Mouse (Mus musculus) intestine, postnatal 0 days (tissue): ENCODE data around the gene Gtpbp8. TPM values are rescaled to one million over a fixed set of nuclear protein-coding genes. Genes with fewer than 3 reads are reported as not detected.
A peak's percentile ranks its signal among the peaks of the same experiment; 100 is the strongest.

ENCODE experiments used
- ATAC-seq: fragments of 200-750 bp; cut with Nextera tagmentation; 2 replicates; pipeline ENCODE4 v1.8.0; 2017; ENCODE audit warnings: mild to moderate bottlenecking, moderate TSS enrichment, moderate library complexity
- H3K27ac ChIP-seq: fragments of 300-500 bp; sonication (generic); 2 replicates; pipeline ENCODE4 v1.5.1; 2014; ENCODE audit warnings: mild to moderate bottlenecking, low read depth, low read length, moderate library complexity
- H3K27me3 ChIP-seq: fragments of 300-500 bp; sonication (generic); replicated peaks from 2 replicates; pipeline ENCODE4 v1.6.1; 2014; ENCODE audit warnings: low read length, mixed read lengths; ENCODE audit not compliant: control insufficient read depth, insufficient read depth
- H3K36me3 ChIP-seq: fragments of 300-500 bp; sonication (generic); 2 replicates; pipeline ENCODE4 v1.6.1; 2014; ENCODE audit warnings: mild to moderate bottlenecking, moderate library complexity; ENCODE audit not compliant: control insufficient read depth, insufficient read depth
- H3K4me1 ChIP-seq: fragments of 300-500 bp; sonication (generic); replicated peaks from 2 replicates; pipeline ENCODE4 v1.6.1; 2014; ENCODE audit warnings: antibody characterized with exemption, low read length, mixed read lengths; ENCODE audit not compliant: control insufficient read depth, insufficient read depth
- H3K4me2 ChIP-seq: fragments of 300-500 bp; sonication (generic); replicated peaks from 2 replicates; pipeline ENCODE4 v1.6.1; 2014; ENCODE audit warnings: low read depth, mild to moderate bottlenecking, moderate library complexity
- H3K4me3 ChIP-seq: fragments of 300-500 bp; sonication (generic); 2 replicates; pipeline ENCODE4 v1.5.1; 2014; ENCODE audit warnings: low read depth, low read length
- H3K9ac ChIP-seq: fragments of 300-500 bp; sonication (generic); 2 replicates; pipeline ENCODE4 v1.6.1; 2014; ENCODE audit warnings: mild to moderate bottlenecking, low read depth, low read length
- H3K9me3 ChIP-seq: fragments of 300-500 bp; sonication (generic); 2 replicates; pipeline ENCODE4 v1.6.1; 2016; ENCODE audit warnings: mixed run types; ENCODE audit not compliant: control insufficient read depth
- CTCF ChIP-seq: sonication (generic); IDR thresholded peaks from 2 replicates; pipeline ENCODE4 v1.5.1; 2016; ENCODE audit warnings: low read depth, mild to moderate bottlenecking, control low read depth, antibody characterized with exemption, moderate library complexity
- WGBS: fragments of 180-500 bp; shearing (Covaris S2); extraction: QIAGEN DNeasy Blood & Tissue Kit; methylation state at CpG from one replicate; pipeline ENCODE4 v1.1.7; 2014; 5-methylcytosine and 5-hydroxymethylcytosine counted together
- polyA plus RNA-seq: library from polyadenylated mRNA; unstranded; fragments of >200 nt; fragmentation: Nextera tagmentation; extraction: Ambion mirVana; gene quantifications from 2 replicates; pipeline ENCODE4 v1.2.1, GENCODE M21; 2015

The Gtpbp8 gene
- polyA plus RNA-seq, result 21.5 and 24.5 TPM in 2 replicates

DNA sequence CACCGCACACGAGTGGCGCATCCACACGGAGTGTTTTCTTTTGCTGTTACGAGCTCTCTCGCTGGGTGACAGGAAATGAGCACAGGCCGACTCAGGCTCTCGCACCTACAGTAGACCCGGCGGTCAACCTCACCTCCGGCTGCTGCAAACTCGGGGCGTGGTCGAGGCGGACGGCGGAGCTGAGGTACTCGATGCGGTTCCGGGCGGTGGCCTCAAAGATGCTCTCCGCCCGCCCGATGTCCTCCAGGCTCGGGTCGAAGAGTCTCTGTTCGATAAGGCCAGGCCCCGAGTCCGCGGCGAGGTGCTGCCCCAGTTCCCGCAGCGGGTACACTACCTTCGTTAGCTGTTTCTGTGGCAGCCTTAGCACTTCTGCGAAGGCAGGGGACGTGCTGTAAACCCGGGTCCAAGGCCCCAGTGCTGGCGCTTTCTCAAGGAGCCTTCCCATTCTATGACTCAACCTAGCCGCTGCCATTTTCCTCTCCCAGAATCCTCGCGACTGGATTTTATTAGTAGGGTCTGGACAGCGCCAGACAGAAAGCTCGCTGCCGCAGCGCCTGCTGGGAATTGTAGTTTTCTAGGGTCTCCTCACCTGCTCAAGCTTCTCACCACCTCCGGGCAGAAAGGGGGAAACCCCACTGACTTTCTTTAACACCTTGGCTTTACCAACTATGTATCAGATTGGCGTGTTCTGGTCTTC is at the start of gene Gtpbp8:
TSS of gene Gtpbp8 (minus strand) at position 498 of the 697 bp plus-strand sequence.
- TF ChIP-seq CTCF, result no peak
- Histone ChIP-seq H3K27me3 (no peaks in the 10 kb centered on the region), H3K4me3 (peak within 1 kb of the TSS; percentile 78), H3K36me3 (peaks cover 8% of the 10 kb centered on the region), H3K9me3 (no peaks in the 10 kb centered on the region), H3K27ac (peak within 1 kb of the TSS; percentile 96), H3K9ac (peak within 1 kb of the TSS; percentile 84), H3K4me2 (peak within 1 kb of the TSS; percentile 77), H3K4me1 (0 out of 2 replicates have a peak, but pooled peaks cover 7% of the 10 kb centered on the region)
- peak; percentile 97 for ATAC-seq
- under 1% methylated on average over 47 of the region's 47 CpGs for WGBS

DNA sequence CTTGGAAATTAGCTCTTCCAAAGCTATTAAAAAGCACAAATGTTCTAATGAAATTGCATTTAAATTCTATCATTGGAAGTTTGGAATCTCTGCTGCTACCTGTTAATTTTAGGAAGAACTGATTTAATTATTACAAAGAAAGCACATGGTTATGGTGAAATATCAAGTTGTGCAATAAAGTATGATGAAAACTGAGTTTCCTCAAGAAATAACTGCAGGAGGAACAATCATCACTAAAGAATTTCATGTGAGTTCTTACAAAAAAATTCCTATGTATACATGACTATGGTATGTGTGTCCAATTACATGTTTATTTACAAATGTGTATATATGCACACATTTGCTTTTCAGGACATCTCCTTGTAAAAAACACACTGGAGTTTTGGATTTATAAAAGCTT is 48.3 kb upstream of the Gtpbp8 start:
- no peaks in the 10 kb centered on the region for H3K9me3 ChIP-seq
- no peak for TF ChIP-seq CTCF
- H3K27me3 ChIP-seq, result no peaks in the 10 kb centered on the region
- H3K4me1 ChIP-seq, result no peaks in the 10 kb centered on the region
- H3K4me2 ChIP-seq, result no peak overlapping the region
- H3K36me3 ChIP-seq, result no peaks in the 10 kb centered on the region
- H3K4me3 ChIP-seq, result no peak overlapping the region
- ATAC-seq, result no peak
- H3K9ac ChIP-seq, result no peak overlapping the region
- no peak overlapping the region for H3K27ac ChIP-seq

DNA sequence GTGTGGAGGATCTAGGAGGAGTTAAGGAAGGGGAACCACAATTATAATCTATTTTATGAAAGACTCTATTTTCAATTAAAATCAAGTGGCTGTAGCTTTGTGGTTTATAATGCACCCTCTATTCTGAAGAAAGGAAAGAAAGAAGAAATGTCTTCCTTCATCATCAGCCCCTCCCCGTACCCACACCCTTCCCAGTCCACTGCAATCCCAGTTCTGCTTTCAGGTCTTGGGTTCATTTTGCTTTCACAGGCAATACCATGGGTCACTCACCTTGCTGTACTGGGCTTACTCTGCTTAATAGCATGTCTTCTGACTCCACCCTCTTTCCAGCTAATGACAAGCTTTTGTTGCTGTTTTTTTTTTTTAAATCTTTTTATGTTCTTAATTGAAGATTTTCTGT is 40.8 kb upstream of the Gtpbp8 start:
- H3K4me1 ChIP-seq, result no peaks in the 10 kb centered on the region
- no peak overlapping the region for H3K4me3 ChIP-seq
- no peaks in the 10 kb centered on the region for H3K36me3 ChIP-seq
- H3K4me2 ChIP-seq, result no peak overlapping the region
- no peaks in the 10 kb centered on the region for H3K9me3 ChIP-seq
- no peaks in the 10 kb centered on the region for H3K27me3 ChIP-seq
- WGBS, result 88% methylated on average over 1 of the region's 1 CpGs
- TF ChIP-seq CTCF, result no peak
- no peak overlapping the region for H3K27ac ChIP-seq
- no peak for ATAC-seq
- no peak overlapping the region for H3K9ac ChIP-seq

DNA sequence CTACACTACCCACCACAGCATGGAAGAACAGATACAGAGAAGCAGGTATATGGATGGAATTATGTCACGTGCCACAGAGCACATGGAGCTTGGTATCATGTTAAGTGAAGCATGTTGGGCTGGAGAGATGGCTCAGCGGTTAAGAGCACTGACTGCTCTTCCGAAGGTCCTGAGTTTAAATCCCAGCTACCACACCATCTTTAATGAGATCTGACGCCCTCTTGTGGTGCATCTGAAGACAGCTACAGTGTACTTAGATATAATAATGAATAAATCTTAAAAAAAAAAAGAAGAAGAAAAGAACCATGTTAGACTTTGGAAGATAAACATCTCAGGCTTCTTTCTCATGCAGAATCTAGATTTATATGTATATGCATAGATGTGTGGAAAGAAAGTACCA is 34.6 kb upstream of the Gtpbp8 start:
- Histone ChIP-seq H3K9me3 (no peaks in the 10 kb centered on the region), H3K4me3 (no peak overlapping the region), H3K4me2 (no peak overlapping the region), H3K27ac (no peak overlapping the region), H3K36me3 (no peaks in the 10 kb centered on the region), H3K9ac (no peak overlapping the region), H3K27me3 (no peaks in the 10 kb centered on the region), H3K4me1 (no peaks in the 10 kb centered on the region)
- TF ChIP-seq CTCF, result no peak
- ATAC-seq, result no peak
- 69% methylated on average over 4 of the region's 4 CpGs for WGBS

DNA sequence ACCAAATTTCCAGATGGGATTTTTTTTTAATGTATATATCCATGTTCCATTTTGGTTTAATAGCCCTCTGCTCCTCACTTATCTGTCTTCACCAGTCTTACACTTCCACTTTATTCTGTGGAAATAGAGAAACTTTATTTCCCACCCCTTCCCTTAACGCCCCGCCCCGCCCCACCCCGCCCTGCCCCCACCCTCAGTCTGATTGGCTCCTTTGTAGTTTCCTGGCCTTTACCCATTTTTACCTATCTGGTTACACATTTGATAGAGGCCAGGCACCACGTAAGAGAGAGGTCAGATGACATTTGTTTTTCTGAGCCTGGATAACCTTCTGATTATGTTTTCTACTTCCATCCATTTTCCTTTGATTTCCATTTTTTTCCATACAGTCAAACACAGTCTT is 33.3 kb upstream of the Gtpbp8 start:
- H3K4me2 ChIP-seq, result no peak overlapping the region
- 82% methylated on average over 5 of the region's 5 CpGs for WGBS
- no peak overlapping the region for H3K9ac ChIP-seq
- H3K27me3 ChIP-seq, result no peaks in the 10 kb centered on the region
- no peaks in the 10 kb centered on the region for H3K4me1 ChIP-seq
- no peak for TF ChIP-seq CTCF
- H3K36me3 ChIP-seq, result no peaks in the 10 kb centered on the region
- H3K27ac ChIP-seq, result no peak overlapping the region
- ATAC-seq, result no peak
- no peaks in the 10 kb centered on the region for H3K9me3 ChIP-seq
- no peak overlapping the region for H3K4me3 ChIP-seq

- Histone ChIP-seq H3K4me3 (no peak overlapping the region), H3K9me3 (no peaks in the 10 kb centered on the region), H3K27me3 (no peaks in the 10 kb centered on the region), H3K4me2 (peak overlapping the region; percentile 24), H3K36me3 (no peaks in the 10 kb centered on the region), H3K27ac (no peak overlapping the region), H3K9ac (no peak overlapping the region), H3K4me1 (no peaks in the 10 kb centered on the region)
- TF ChIP-seq CTCF, result no peak
- 55% methylated on average over 17 of the region's 17 CpGs for WGBS
- ATAC-seq, result no peak
Measured at GRCm38 (mm10) chr16:44778538-44779147, 32.5 kb upstream of the Gtpbp8 start.
